Mouse (Mus musculus) large intestine, adult 2 months (tissue): ENCODE measurements around the gene Nebl. TPM values are rescaled to one million over a fixed set of nuclear protein-coding genes. Genes with fewer than 3 reads are reported as not detected.

Experiments
- DNase-seq: peaks from one replicate; pipeline ENCODE4 v3.0.0-alpha.2; 2012; ENCODE audit warnings: low read depth, low spot score
- WGBS: fragments of 180-500 bp; shearing (Covaris S2); methylation state at CpG from one replicate; pipeline ENCODE4 v1.1.7; 2018; 5-methylcytosine and 5-hydroxymethylcytosine counted together
- polyA plus RNA-seq: library from polyadenylated mRNA; depleted of rRNA; stranded (reverse); fragments of >200 nt; gene quantifications from 2 replicates; pipeline ENCODE4 v1.2.3, GENCODE M21; 2012

Nebl gene
- polyA plus RNA-seq, 1 experiment: 2.3 TPM

DNA sequence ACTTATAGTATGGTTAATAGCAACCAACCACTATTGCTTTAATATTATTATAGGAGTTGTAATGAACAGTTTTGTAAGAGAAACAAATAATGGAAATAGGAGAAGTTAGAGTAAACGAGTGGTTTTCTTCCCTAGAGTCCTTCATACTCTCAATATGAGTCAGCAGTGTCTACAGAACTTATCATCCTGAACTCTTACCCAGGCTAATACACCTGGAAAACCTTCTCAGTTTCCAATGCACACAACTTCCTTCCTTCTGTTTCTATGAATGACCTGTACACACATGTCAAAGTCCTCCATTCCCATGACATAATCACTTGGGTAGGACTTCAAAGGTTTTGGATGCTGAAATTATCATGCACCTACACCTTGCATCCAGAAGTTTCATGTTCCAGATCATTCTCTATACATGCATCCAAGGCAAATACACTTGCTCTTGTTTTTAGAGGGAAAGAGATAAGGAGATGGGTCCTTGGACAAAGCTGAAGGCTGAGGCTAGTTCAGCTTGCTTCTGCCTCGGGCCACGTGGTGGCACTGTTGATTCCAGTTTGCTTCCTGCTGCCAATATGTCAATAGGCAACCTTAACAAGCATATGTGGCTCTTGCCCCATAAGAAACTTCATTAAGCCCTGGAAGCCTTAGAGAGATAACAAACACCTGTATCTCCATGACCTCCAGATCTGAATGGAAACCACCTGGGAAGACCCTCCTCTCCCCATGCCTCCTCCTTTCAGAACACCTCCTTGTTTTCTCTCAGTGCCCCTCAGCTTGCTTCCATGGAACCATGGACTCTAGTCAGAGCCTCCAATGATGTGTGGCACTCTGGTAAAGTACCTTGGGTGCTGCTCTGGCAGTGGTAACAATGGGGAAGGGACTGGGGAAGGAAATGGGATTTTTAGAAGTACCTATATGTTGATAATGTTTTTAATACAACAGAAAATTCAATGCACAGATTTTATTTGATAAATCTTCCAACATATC is 86.7 kb downstream of the Nebl start:
- DNase-seq: peak; percentile 13
- 20% methylated on average over 3 of the region's 3 CpGs for WGBS

- WGBS: 56% methylated on average over 7 of the region's 7 CpGs
- DNase-seq: no peak
Observed at GRCm38 (mm10) chr2:17643869-17644268, 87.4 kb downstream of the Nebl start.

- WGBS: 71% methylated on average over 7 of the region's 7 CpGs
- no peak for DNase-seq
Observed at GRCm38 (mm10) chr2:17642770-17643169, 88.5 kb downstream of the Nebl start.

- WGBS: 84% methylated on average over 4 of the region's 4 CpGs
- DNase-seq: no peak
Observed at GRCm38 (mm10) chr2:17640861-17641260, 90.4 kb downstream of the Nebl start.

GRCm38 (mm10) chr2:17638631-17639030 is 92.6 kb downstream of the Nebl start:
- no peak for DNase-seq
- WGBS: 28% methylated on average over 5 of the region's 5 CpGs

GRCm38 (mm10) chr2:17623931-17624330 is 107.3 kb downstream of the Nebl start:
- no peak for DNase-seq
- WGBS: 55% methylated on average over 3 of the region's 3 CpGs

GRCm38 (mm10) chr2:17610259-17610658 is 121.0 kb downstream of the Nebl start:
- 13% methylated on average over 3 of the region's 3 CpGs for WGBS
- no peak for DNase-seq

- DNase-seq: no peak
- 41% methylated on average over 4 of the region's 4 CpGs for WGBS
Observed at GRCm38 (mm10) chr2:17603573-17603972, 127.7 kb downstream of the Nebl start.

GRCm38 (mm10) chr2:17600652-17601051 is 130.6 kb downstream of the Nebl start:
- 76% methylated on average over 2 of the region's 2 CpGs for WGBS
- DNase-seq: no peak

DNA sequence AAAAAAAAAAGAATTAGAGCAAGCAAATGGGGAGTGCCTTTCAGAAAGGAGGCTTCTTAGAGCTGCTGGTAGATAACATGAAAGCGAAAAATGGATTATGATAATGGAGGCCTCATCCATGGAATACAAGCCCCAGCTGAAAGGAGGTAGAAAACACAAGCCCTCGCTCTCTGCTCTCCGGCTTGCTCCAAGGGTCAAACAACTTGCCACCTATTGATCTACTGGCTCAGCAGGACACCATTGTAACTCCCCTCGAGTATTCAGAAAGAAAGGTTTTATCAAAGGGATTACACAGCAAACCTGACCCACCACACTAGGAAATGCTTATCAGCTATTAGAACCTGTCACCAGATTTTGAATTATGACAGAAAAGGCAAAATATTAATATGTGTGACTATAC is 131.4 kb downstream of the Nebl start:
- 78% methylated on average over 4 of the region's 4 CpGs for WGBS
- DNase-seq: no peak

GRCm38 (mm10) chr2:17597932-17598331 is 133.3 kb downstream of the Nebl start:
- 44% methylated on average over 2 of the region's 2 CpGs for WGBS
- no peak for DNase-seq

DNA sequence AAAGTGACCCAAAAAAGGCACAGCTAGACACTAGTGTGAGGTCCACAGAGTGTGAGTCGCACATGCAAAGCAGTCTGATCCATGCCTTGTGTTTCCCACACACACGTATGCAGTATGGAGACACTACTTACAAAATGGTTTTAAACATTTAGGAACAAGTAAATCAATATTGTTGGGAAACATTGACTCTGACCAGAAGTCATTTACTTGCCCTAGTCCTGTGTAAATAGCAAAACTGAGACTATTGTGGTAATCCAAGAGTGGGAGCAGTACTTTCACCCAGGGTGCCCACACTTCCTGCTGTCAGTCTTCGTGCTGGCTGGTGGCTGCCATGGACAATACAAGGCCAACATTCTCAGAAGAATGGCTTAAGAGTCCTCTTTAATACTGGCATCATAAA is 141.6 kb downstream of the Nebl start:
- no peak for DNase-seq

DNA sequence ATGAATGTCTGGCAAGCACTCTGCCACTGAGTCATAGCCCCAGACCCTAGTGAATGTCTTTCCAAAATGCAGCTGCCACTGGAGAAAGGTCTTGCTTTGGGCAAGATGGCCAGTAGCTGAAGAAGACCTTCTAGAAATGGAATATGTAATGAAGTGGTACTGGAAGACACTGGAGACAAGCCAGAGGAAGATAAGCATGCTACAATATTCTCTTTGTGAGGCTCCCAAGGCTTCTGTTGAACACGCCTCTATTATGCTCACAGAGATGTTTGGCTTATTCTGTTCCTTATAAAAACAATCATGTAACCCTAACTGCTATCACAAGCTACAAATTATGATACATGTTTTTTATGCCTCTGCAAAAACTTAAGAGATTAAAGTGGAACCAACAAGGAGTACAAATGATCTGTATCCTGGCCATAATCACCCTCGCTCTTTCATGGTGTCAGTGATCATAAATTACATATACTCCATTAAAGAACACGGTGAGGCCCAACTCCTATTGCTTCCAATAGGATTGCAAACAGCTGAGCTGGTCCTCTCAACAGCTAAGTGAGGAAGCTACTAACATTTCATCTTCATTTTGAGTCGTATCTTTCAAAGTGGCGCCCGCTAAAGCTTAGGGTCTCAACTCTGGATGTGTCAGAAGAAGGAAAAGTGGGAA is 145.8 kb downstream of the Nebl start:
- WGBS: 65% methylated on average over 6 of the region's 6 CpGs
- DNase-seq: no peak

More for the DNA sequence above, 141.6 kb downstream of the Nebl start:
- WGBS: 82% methylated on average over 3 of the region's 3 CpGs

GRCm38 (mm10) chr2:17575648-17576047 is 155.6 kb downstream of the Nebl start:
- no peak for DNase-seq
- WGBS: 63% methylated on average over 3 of the region's 3 CpGs

- 48% methylated on average over 2 of the region's 2 CpGs for WGBS
- no peak for DNase-seq
Observed at GRCm38 (mm10) chr2:17571716-17572115, 159.5 kb downstream of the Nebl start.

DNA sequence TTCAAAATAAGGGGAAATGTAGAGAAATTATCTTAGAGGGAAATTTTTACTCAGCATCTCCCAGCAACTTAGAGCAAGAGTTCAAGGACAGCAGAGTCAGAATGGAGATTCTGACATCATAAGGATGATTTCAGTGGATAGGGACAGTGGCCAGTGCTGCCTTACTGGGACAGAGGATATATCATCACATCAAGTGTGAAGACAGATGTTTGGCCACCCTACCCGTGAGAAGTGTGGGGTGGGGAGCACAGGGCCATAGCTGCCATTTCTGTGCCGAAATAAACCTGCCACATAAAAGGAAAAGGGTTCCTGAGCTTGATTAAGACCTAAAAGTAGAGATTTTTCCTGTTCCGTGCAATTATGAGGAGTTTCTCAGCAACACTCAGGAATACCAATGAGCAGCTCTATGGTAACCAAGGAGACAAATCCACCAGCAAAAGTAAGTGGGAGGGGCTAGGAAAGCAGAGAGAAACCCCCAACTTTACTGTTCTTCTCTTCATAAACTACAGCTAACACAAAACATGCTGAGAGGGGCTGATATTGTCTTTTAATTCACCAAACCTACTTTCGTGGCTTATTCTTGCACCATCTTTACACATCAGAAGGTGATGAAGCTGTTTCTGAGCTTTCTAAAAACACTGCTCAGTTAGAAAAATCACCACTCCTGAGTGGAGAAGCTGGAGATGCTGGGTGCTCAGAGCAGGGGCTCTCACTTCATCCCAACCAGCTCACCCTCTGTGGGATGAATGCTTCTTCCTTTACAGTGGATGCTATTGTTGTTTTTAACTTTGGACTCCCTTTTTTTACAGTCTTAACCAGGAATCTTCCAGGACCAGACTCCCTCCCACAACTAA is 172.1 kb downstream of the Nebl start:
- no peak for DNase-seq
- WGBS: 74% methylated on average over 4 of the region's 4 CpGs

- WGBS: 23% methylated on average over 4 of the region's 4 CpGs
- no peak for DNase-seq
Observed at GRCm38 (mm10) chr2:17549895-17550558, 181.2 kb downstream of the Nebl start.

DNA sequence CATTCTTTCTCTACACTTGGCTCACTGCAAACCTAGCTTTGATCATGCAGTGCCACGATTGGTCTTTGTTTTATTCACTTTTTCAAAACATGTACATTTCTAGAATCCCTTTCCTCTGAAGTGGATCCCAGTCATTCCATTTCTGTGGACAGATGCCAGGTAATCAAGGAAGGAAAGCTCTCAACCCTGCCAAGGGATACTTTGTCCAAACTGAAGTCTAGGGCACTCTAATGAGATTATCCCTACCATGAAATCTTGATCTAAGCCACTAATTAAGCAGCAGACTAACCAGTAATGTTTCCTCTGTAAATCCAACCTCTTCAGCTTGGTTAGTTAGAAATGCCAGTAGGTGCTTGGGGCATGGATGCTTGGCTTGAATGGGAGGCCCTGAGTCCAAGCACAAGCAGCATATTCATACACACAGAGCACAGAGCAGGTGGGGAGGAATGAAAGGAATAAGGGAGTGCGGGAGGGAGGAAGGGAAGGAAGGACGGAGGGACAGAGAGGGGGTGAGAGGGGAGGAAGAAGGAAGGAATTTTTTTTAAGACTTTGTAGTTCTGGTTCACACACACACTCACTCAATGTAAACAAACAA is 184.8 kb downstream of the Nebl start:
- DNase-seq: no peak
- 71% methylated on average over 3 of the region's 3 CpGs for WGBS

DNA sequence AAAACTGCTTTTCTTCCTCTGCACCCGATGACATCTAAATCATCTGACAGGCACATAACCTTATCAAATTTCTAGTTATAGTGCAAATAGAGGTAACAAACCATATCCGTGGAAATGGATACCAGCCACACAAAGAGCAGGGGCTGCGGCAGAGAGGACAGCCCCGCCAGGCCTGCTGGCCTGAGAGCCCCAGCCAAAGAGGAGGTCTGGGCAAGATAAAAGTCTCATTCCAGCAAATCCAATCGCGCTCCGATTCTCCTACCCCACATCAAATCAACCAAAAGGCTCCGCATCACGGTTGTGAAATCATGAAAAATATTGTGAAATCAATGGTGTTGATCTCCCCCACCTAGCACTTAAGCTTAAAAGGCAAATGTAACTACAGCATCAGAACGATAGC is 191.5 kb downstream of the Nebl start:
- DNase-seq: no peak
- 86% methylated on average over 10 of the region's 10 CpGs for WGBS
